Mouse (Mus musculus): Measurements from ENCODE around the gene Ddah2. TPM values are rescaled to one million over a fixed set of nuclear protein-coding genes. Genes with fewer than 3 reads are reported as not detected.

Gene Ddah2
- polyA plus RNA-seq, 1 experiment, result 54.0 TPM

DNA sequence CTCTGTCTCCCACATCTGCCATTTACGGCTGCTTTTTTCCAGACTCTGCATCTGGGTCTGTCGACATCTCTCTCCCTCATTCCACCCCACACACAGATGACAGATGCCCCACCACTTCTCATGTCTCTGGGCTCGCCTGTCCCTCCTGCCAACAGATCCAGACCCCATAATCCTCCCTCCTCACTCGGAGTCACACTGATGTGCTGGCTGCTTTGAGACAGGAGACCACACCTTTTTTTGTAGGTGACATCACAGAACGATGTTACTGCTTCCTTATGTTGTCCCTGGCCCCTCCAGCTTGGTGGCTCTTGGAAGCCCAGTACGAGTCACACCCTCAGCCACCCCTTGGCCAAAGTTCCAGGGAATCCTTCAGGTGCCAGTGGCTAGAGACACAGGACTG is 21.4 kb downstream of the Ddah2 start:
- DNase-seq, result no peak
- WGBS, result 77% methylated on average over 6 of the region's 6 CpGs
- Histone ChIP-seq H3K4me1 (replicated peaks; ENCODE audit: control insufficient read depth, insufficient read depth, low read length) (peaks cover 17% of the 10 kb centered on the region; the same call in 1 of the 2 replicates), H3K27me3 (ENCODE audit: control insufficient read depth, insufficient read depth, low read length) (no peaks in the 10 kb centered on the region; the same call in 1 of the 2 replicates), H3K4me3 (ENCODE audit: control insufficient read depth, insufficient read depth, low read length) (no peak overlapping the region), H3K27ac (ENCODE audit: control insufficient read depth, insufficient read depth, low read length) (no peak overlapping the region), H3K36me3 (ENCODE audit: control insufficient read depth, insufficient read depth, low read length) (no peaks in the 10 kb centered on the region)
- no peak for TF ChIP-seq POLR2A (IDR thresholded peaks at IDR 0.05; ENCODE audit: control insufficient read depth, extremely low read depth, insufficient read depth, low read length, poor library complexity)
- no peak for TF ChIP-seq CTCF (IDR thresholded peaks at IDR 0.05; ENCODE audit: borderline replicate concordance, control insufficient read depth, extremely low read depth, insufficient read depth, low read length, poor library complexity)

DNA sequence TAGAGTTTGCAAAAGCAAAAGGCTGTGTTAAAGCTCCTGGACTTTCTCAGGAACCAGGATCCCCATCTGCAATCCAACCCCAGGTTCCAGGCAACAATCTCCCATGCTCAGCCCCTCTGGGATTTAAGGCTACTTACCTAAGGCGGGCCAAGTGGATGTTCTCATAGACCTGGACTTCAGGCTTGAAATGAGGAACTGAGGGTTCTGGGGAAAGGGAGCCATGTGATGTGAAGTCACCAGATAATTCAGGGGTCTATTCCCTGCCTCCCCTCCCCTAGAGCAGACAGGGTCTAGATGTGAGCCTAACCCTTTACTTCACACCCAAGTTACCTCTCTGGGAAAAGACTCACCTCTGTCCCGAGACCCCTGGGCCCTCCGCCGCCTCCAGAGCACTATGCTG is 21.9 kb downstream of the Ddah2 start:
- Histone ChIP-seq H3K27me3 (ENCODE audit: control insufficient read depth, insufficient read depth, low read length) (no peaks in the 10 kb centered on the region; the same call in 1 of the 2 replicates), H3K36me3 (ENCODE audit: control insufficient read depth, insufficient read depth, low read length) (no peaks in the 10 kb centered on the region), H3K4me1 (replicated peaks; ENCODE audit: control insufficient read depth, insufficient read depth, low read length) (peaks cover 17% of the 10 kb centered on the region; the same call in 1 of the 2 replicates), H3K4me3 (ENCODE audit: control insufficient read depth, insufficient read depth, low read length) (no peak overlapping the region), H3K27ac (ENCODE audit: control insufficient read depth, insufficient read depth, low read length) (no peak overlapping the region)
- DNase-seq, result no peak
- TF ChIP-seq CTCF (IDR thresholded peaks at IDR 0.05; ENCODE audit: borderline replicate concordance, control insufficient read depth, extremely low read depth, insufficient read depth, low read length, poor library complexity) (no peak), POLR2A (IDR thresholded peaks at IDR 0.05; ENCODE audit: control insufficient read depth, extremely low read depth, insufficient read depth, low read length, poor library complexity) (no peak)
- WGBS, result 97% methylated on average over 4 of the region's 4 CpGs

DNA sequence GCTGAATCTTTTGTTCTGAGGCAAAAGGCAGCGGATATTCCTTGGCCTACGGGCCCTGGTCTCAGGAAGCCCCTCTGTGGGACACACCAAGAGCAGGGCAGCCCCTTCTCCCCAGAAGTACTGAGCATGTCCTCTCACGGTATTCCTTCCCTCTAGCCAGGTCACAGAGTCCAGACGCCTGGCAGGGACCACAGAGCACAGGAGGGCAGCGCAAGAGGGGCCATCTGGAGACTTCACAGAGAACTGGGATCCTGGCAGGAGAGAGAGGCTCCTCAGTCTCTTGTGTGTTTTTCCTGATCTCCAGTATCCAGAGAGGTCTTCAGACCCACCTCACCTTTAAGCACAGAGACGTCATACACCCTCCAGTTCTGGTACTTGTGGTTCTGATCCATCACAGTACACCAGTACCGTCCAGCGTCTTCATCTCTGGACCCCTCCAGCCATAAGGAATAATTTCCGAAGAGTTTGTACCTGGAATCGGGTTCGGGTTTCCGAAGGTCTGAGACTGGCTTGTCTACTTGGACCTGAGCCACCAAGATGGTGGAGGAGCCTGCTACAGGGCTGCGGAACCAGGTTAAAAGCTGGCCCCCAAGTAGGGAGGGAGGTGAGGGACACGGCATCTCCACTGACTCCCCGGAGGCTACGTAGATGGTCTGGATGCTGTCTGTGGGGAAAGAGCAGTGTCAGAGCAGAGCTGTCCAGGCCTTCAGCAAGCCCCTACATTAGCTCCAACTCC is 24.2 kb downstream of the Ddah2 start:
- Histone ChIP-seq H3K4me3 (ENCODE audit: control insufficient read depth, insufficient read depth, low read length) (no peak overlapping the region), H3K27me3 (ENCODE audit: control insufficient read depth, insufficient read depth, low read length) (no peaks in the 10 kb centered on the region; the same call in 1 of the 2 replicates), H3K36me3 (ENCODE audit: control insufficient read depth, insufficient read depth, low read length) (no peaks in the 10 kb centered on the region), H3K4me1 (replicated peaks; ENCODE audit: control insufficient read depth, insufficient read depth, low read length) (peaks cover 9% of the 10 kb centered on the region; the same call in 1 of the 2 replicates), H3K27ac (ENCODE audit: control insufficient read depth, insufficient read depth, low read length) (no peak overlapping the region)
- no peak for DNase-seq
- WGBS, result 93% methylated on average over 16 of the region's 16 CpGs
- TF ChIP-seq CTCF (IDR thresholded peaks at IDR 0.05; ENCODE audit: borderline replicate concordance, control insufficient read depth, extremely low read depth, insufficient read depth, low read length, poor library complexity) (no peak), POLR2A (IDR thresholded peaks at IDR 0.05; ENCODE audit: control insufficient read depth, extremely low read depth, insufficient read depth, low read length, poor library complexity) (no peak)

DNA sequence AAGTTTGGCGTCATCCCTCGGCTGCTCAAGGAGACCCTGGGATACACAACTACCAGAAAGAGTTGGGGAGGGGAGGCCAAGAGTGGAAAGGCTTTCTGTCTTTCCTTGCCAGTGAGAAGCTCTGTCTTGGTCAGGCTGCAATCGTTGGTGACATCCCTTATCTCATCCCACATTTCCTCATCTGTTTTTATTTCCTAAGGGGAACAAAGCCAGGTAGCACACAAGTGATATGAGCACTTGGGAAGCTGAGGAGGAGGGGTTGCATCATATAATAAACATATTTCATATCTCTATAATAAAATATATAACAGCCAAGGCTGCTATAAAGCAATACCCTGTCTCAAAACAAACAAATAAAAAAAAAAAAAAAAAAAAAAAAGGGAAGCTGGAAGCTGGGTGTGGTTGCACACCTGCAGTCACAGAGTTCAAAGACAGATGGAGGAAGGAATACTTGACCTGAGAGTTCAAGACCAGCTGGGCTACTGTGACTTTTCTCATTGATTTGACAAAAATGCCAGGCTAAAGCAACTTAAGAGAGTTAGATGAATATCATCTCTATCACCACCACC is 25.2 kb downstream of the Ddah2 start:
- Histone ChIP-seq H3K27ac (ENCODE audit: control insufficient read depth, insufficient read depth, low read length) (no peak overlapping the region), H3K36me3 (ENCODE audit: control insufficient read depth, insufficient read depth, low read length) (no peaks in the 10 kb centered on the region), H3K4me3 (ENCODE audit: control insufficient read depth, insufficient read depth, low read length) (no peak overlapping the region), H3K27me3 (ENCODE audit: control insufficient read depth, insufficient read depth, low read length) (no peaks in the 10 kb centered on the region; the same call in 1 of the 2 replicates), H3K4me1 (replicated peaks; ENCODE audit: control insufficient read depth, insufficient read depth, low read length) (peaks cover 6% of the 10 kb centered on the region; the same call in 1 of the 2 replicates)
- DNase-seq, result no peak
- TF ChIP-seq POLR2A (IDR thresholded peaks at IDR 0.05; ENCODE audit: control insufficient read depth, extremely low read depth, insufficient read depth, low read length, poor library complexity) (no peak), CTCF (IDR thresholded peaks at IDR 0.05; ENCODE audit: borderline replicate concordance, control insufficient read depth, extremely low read depth, insufficient read depth, low read length, poor library complexity) (no peak)
- WGBS, result 67% methylated on average over 3 of the region's 3 CpGs

DNA sequence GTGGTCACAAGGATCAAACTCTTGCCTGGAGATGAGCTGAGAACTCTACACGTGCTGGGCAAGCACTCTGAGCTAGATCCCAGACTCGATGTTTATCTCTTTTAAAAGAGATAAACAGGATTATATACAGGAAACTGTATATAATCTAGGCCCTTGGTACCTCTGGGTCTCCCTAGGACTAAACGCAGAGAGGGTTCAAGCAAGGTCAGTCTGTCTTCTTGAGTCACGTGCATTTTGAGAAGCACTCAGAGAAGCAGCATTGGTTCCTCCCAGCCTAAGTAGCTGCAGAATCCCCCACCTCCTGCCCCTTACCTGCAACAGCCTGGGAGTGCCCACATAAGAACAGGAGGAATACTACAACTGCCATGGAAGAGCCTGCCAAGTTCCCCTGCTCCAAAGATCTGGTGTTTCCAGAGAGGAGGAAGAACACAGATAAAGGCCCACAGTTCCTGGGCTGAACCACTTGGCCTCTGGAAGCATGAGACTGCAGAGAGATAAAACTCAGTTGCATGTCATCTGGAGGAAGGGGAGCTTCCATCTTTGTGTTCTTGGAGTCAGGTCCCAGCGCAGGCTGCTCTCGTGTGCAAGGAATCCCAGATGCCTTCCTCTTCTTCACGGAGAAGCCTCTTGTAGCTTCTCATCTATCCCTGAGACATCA is 26.5 kb downstream of the Ddah2 start, which contains the start of gene Ly6g6f:
TSS of gene Ly6g6f (minus strand) at position 403 of the 658 bp plus-strand sequence.
- no peak for DNase-seq
- Histone ChIP-seq H3K36me3 (ENCODE audit: control insufficient read depth, insufficient read depth, low read length) (no peaks in the 10 kb centered on the region), H3K4me3 (ENCODE audit: control insufficient read depth, insufficient read depth, low read length) (no peak within 1 kb of the TSS), H3K27me3 (ENCODE audit: control insufficient read depth, insufficient read depth, low read length) (no peaks in the 10 kb centered on the region; the same call in 1 of the 2 replicates), H3K27ac (ENCODE audit: control insufficient read depth, insufficient read depth, low read length) (no peak within 1 kb of the TSS), H3K4me1 (replicated peaks; ENCODE audit: control insufficient read depth, insufficient read depth, low read length) (peaks cover 4% of the 10 kb centered on the region)
- WGBS, result 88% methylated on average over 7 of the region's 7 CpGs
- TF ChIP-seq CTCF (IDR thresholded peaks at IDR 0.05; ENCODE audit: borderline replicate concordance, control insufficient read depth, extremely low read depth, insufficient read depth, low read length, poor library complexity) (no peak), POLR2A (IDR thresholded peaks at IDR 0.05; ENCODE audit: control insufficient read depth, extremely low read depth, insufficient read depth, low read length, poor library complexity) (no peak)

DNA sequence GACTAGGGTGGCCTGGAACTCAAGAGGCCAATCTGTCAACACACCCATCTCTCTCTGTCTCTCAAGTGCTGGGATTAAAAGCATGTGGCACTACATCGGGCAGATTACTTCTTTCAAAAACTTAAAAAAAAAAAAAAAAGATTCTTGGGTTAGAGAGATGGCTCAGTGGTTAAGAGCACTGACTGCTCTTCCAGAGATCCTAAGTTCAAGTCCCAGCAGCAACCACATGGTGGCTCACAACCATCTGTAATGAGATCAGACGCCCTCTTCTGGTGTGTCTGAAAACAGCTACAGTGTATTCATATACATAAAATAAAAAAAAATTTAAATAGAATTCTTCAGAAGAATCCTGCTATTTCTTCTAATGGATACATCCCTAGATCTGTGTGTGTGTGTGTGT is 29.3 kb downstream of the Ddah2 start:
- no peak for DNase-seq
- WGBS, result 48% methylated on average over 2 of the region's 2 CpGs
- Histone ChIP-seq H3K27me3 (ENCODE audit: control insufficient read depth, insufficient read depth, low read length) (no peaks in the 10 kb centered on the region; the same call in 1 of the 2 replicates), H3K36me3 (ENCODE audit: control insufficient read depth, insufficient read depth, low read length) (peaks cover 7% of the 10 kb centered on the region; the same call in 1 of the 2 replicates), H3K4me3 (ENCODE audit: control insufficient read depth, insufficient read depth, low read length) (no peak overlapping the region), H3K27ac (ENCODE audit: control insufficient read depth, insufficient read depth, low read length) (no peak overlapping the region), H3K4me1 (replicated peaks; ENCODE audit: control insufficient read depth, insufficient read depth, low read length) (peaks cover 9% of the 10 kb centered on the region)
- TF ChIP-seq CTCF (IDR thresholded peaks at IDR 0.05; ENCODE audit: borderline replicate concordance, control insufficient read depth, extremely low read depth, insufficient read depth, low read length, poor library complexity), result no peak
- TF ChIP-seq POLR2A (IDR thresholded peaks at IDR 0.05; ENCODE audit: control insufficient read depth, extremely low read depth, insufficient read depth, low read length, poor library complexity), result no peak
